Mouse (Mus musculus) heart, embryonic 11.5 days (tissue): ENCODE measurements at regions not wholly inside any gene's neighbourhood (a gene's known extent, or its start where the extent isn't known, plus 50 kb on each side); places are given as distances from the start of the nearest gene placed in this dataset.

Experiments used
- ATAC-seq: fragments of 200-750 bp; cut with Nextera tagmentation; replicated peaks from 2 replicates; pipeline ENCODE4 v1.8.0; 2017; ENCODE audit warnings: moderate library complexity; ENCODE audit not compliant: insufficient number of reproducible peaks, low FRiP score, low TSS enrichment
- H3K27ac ChIP-seq: fragments of 300-500 bp; sonication (generic); 2 replicates; pipeline ENCODE4 v1.5.1; 2014; ENCODE audit warnings: mild to moderate bottlenecking, low read depth, low read length
- H3K27me3 ChIP-seq: fragments of 300-500 bp; sonication (generic); 2 replicates; pipeline ENCODE4 v1.6.1; 2014; ENCODE audit warnings: mild to moderate bottlenecking, low read length, mixed read lengths; ENCODE audit not compliant: control insufficient read depth, insufficient read depth
- H3K36me3 ChIP-seq: fragments of 300-500 bp; sonication (generic); 2 replicates; pipeline ENCODE4 v1.6.1; 2014; ENCODE audit warnings: mild to moderate bottlenecking, low read length, moderate library complexity, mixed read lengths; ENCODE audit not compliant: control insufficient read depth, insufficient read depth
- H3K4me1 ChIP-seq: fragments of 300-500 bp; sonication (generic); 2 replicates; pipeline ENCODE4 v1.6.1; 2014; ENCODE audit warnings: low read length; ENCODE audit not compliant: control insufficient read depth, insufficient read depth
- H3K4me2 ChIP-seq: fragments of 300-500 bp; sonication (generic); 2 replicates; pipeline ENCODE4 v1.6.1; 2014; ENCODE audit warnings: mild to moderate bottlenecking, moderate library complexity
- H3K4me3 ChIP-seq: fragments of 300-500 bp; sonication (generic); 2 replicates; pipeline ENCODE4 v1.5.1; 2014; ENCODE audit warnings: low read depth, low read length
- H3K9ac ChIP-seq: fragments of 300-500 bp; sonication (generic); 2 replicates; pipeline ENCODE4 v1.6.1; 2014; ENCODE audit warnings: mild to moderate bottlenecking, low read depth, low read length, moderate library complexity
- H3K9me3 ChIP-seq: fragments of 300-500 bp; sonication (generic); replicated peaks from 2 replicates; pipeline ENCODE4 v1.6.1; 2016; ENCODE audit warnings: low read length; ENCODE audit not compliant: control insufficient read depth
- WGBS: fragments of 180-500 bp; shearing (Covaris S2); extraction: QIAGEN DNeasy Blood & Tissue Kit; methylation state at CpG from one replicate; pipeline ENCODE4 v1.1.7; 2014; ENCODE audit not compliant: insufficient replicate concordance; 5-methylcytosine and 5-hydroxymethylcytosine counted together

DNA sequence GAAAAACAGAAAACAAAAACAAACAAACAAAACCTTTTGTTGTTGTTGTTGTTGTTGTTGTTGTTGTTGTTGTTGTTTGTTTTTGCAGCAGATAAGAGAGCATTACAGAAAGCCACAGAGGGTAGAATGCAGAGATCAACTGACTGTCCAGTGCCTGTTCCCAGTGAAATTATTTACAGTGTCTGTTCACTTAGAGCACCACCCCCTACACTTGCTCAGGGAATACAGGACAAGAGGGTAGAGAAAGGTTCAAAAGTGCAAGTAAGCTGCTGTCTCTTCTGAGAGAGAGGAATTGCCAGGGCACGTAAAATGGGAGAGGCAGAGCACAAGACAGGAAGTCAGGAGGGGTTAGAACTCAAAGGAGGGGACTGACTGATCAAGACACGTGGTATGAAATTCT, 670.1 kb upstream of the Map3k7 start:
- Histone ChIP-seq H3K27me3 (no peaks in the 10 kb centered on the region), H3K36me3 (no peaks in the 10 kb centered on the region), H3K27ac (no peak overlapping the region), H3K9me3 (no peaks in the 10 kb centered on the region), H3K4me2 (no peak overlapping the region), H3K4me3 (no peak overlapping the region), H3K4me1 (peaks cover 4% of the 10 kb centered on the region; the same call in 1 of the 2 replicates), H3K9ac (no peak overlapping the region)
- no peak for ATAC-seq
- 42% methylated on average over 2 of the region's 2 CpGs for WGBS

DNA sequence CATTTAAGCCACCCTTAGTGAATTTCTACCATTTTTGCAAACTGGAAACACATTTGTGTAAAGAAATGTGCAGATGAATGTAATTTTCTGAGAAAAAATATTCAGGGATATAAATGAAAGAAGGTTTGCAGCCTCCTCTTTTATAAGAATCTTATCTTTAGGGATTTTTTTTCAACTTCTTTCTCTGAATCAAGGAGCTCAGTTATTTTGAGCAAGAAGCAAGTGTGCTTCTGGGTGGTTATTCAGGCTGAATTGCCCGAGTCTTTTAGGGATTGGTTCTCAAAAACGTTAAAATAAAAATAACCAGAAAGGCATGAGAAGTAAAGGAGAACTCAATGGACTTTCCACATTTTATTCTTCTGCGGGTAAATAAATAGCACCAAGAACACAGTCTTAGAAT, 666.0 kb upstream of the Map3k7 start:
- WGBS = 66% methylated on average over 3 of the region's 3 CpGs
- no peaks in the 10 kb centered on the region for H3K9me3 ChIP-seq
- H3K4me2 ChIP-seq = no peak overlapping the region
- H3K4me3 ChIP-seq = no peak overlapping the region
- H3K4me1 ChIP-seq = no peaks in the 10 kb centered on the region
- no peak overlapping the region for H3K9ac ChIP-seq
- H3K27ac ChIP-seq = no peak overlapping the region
- no peaks in the 10 kb centered on the region for H3K27me3 ChIP-seq
- no peaks in the 10 kb centered on the region for H3K36me3 ChIP-seq
- ATAC-seq = no peak

GRCm38 (mm10) chr4:31319269-31319668, 644.6 kb upstream of the Map3k7 start:
- Histone ChIP-seq H3K4me2 (no peak overlapping the region), H3K27me3 (no peaks in the 10 kb centered on the region), H3K27ac (no peak overlapping the region), H3K4me3 (no peak overlapping the region), H3K4me1 (no peaks in the 10 kb centered on the region), H3K9me3 (no peaks in the 10 kb centered on the region), H3K9ac (no peak overlapping the region), H3K36me3 (no peaks in the 10 kb centered on the region)
- 52% methylated on average over 6 of the region's 6 CpGs for WGBS
- no peak for ATAC-seq

- no peaks in the 10 kb centered on the region for H3K9me3 ChIP-seq
- H3K27me3 ChIP-seq = no peaks in the 10 kb centered on the region
- no peak overlapping the region for H3K4me2 ChIP-seq
- ATAC-seq = no peak
- no peak overlapping the region for H3K4me3 ChIP-seq
- no peaks in the 10 kb centered on the region for H3K4me1 ChIP-seq
- H3K36me3 ChIP-seq = no peaks in the 10 kb centered on the region
- no peak overlapping the region for H3K27ac ChIP-seq
- no peak overlapping the region for H3K9ac ChIP-seq
- 71% methylated on average over 8 of the region's 8 CpGs for WGBS
Observed at GRCm38 (mm10) chr4:31320734-31321507, 643.0 kb upstream of the Map3k7 start.

DNA sequence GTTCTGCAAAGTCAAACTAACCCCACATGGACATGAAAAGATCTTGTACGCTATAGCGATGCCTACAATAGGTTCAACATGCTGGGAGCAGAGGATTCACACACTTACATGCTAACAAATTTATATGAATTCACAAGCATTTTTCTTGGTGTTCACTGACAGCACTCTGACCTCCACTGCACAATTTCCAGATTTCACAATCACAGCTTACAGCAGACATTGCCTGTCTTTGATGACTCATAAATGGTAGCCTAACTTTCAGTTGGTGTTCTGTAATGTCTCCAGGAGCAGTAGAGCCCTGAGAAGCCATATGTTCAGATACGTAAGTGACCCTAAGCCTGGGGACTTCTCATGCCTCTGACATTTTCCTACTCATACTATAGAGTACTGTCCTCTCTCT, 640.1 kb upstream of the Map3k7 start:
- Histone ChIP-seq H3K9me3 (no peaks in the 10 kb centered on the region), H3K27ac (no peak overlapping the region), H3K4me2 (no peak overlapping the region), H3K27me3 (no peaks in the 10 kb centered on the region), H3K4me1 (no peaks in the 10 kb centered on the region), H3K4me3 (no peak overlapping the region), H3K36me3 (no peaks in the 10 kb centered on the region), H3K9ac (no peak overlapping the region)
- no peak for ATAC-seq
- WGBS = 91% methylated on average over 3 of the region's 3 CpGs

DNA sequence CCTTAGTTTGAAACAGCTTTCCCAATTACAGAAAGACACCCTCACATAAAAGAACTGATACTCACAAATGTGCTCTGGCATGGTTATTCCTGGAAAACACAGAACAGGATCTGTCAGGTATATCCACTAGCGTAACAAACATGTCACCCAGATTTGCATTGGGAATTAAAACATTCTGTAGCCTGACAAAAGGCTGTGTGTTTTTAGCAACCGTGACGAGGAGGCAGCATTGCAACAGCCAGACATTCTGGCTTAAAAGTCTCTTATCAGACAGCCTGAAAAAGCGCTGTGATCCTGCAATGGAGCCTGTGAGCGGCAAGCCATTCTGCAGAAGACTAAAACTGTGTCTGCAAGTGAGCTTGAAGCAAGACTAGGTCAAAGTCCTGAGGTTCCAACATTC, 635.1 kb upstream of the Map3k7 start:
- no peak overlapping the region for H3K9ac ChIP-seq
- no peaks in the 10 kb centered on the region for H3K9me3 ChIP-seq
- H3K36me3 ChIP-seq = no peaks in the 10 kb centered on the region
- no peaks in the 10 kb centered on the region for H3K27me3 ChIP-seq
- H3K4me3 ChIP-seq = no peak overlapping the region
- no peaks in the 10 kb centered on the region for H3K4me1 ChIP-seq
- WGBS = 26% methylated on average over 5 of the region's 5 CpGs
- no peak for ATAC-seq
- peak overlapping the region; percentile 2; the same call in 1 of the 2 replicates for H3K4me2 ChIP-seq
- no peak overlapping the region for H3K27ac ChIP-seq

DNA sequence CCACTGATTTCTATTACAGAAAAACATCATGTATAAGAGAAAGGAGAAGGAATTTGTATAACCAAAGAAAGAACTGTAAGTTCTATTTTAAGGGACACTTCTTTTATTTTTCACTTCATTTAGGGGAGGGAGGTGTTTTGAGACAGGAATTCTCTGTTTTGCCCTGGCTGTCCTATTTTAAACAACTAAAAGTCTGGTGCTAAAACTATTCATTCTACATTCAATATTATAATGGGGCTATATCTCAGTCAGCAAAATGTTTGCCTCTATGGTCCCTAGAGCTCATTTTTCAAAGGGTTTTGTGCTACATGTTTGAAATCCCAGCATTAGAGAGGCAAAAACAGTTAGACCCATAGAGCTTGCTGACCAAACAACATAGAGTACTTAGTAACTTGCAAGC, 632.8 kb upstream of the Map3k7 start:
- H3K4me1 ChIP-seq = no peaks in the 10 kb centered on the region
- H3K27ac ChIP-seq = no peak overlapping the region
- H3K4me2 ChIP-seq = no peak overlapping the region
- no peaks in the 10 kb centered on the region for H3K36me3 ChIP-seq
- H3K9me3 ChIP-seq = no peaks in the 10 kb centered on the region
- no peaks in the 10 kb centered on the region for H3K27me3 ChIP-seq
- H3K9ac ChIP-seq = no peak overlapping the region
- no peak overlapping the region for H3K4me3 ChIP-seq
- no peak for ATAC-seq

DNA sequence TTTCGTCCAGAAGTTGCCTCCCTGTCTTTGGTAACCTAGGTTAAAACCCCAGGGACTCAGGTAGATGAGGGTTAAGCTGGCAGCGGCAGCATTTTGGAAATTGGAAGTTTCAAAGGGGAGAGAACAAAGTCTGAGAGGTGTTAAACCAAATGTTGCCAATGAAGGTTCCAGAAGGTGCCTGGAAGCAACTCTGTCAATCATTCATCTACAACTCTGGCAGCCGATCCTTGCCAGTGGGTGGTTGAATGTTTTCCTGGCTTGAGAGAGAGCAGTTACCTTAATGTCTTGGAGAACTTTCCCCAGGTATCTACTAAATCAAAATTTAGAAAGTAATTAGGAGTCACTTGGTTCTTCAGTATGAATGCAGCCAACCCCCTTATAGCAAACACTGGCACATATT, 628.2 kb upstream of the Map3k7 start:
- H3K4me1 ChIP-seq = no peaks in the 10 kb centered on the region
- 76% methylated on average over 3 of the region's 3 CpGs for WGBS

GRCm38 (mm10) chr4:31337980-31338379, 625.9 kb upstream of the Map3k7 start:
- no peak for ATAC-seq
- no peak overlapping the region for H3K4me2 ChIP-seq
- no peaks in the 10 kb centered on the region for H3K36me3 ChIP-seq
- no peak overlapping the region for H3K4me3 ChIP-seq
- no peaks in the 10 kb centered on the region for H3K27me3 ChIP-seq
- no peaks in the 10 kb centered on the region for H3K4me1 ChIP-seq
- H3K27ac ChIP-seq = no peak overlapping the region
- no peaks in the 10 kb centered on the region for H3K9me3 ChIP-seq
- WGBS = 55% methylated on average over 4 of the region's 4 CpGs
- no peak overlapping the region for H3K9ac ChIP-seq

More for the DNA sequence above, 628.2 kb upstream of the Map3k7 start:
- Histone ChIP-seq H3K36me3 (no peaks in the 10 kb centered on the region), H3K4me3 (no peak overlapping the region), H3K4me2 (no peak overlapping the region), H3K9me3 (no peaks in the 10 kb centered on the region), H3K27ac (no peak overlapping the region), H3K9ac (no peak overlapping the region), H3K27me3 (no peaks in the 10 kb centered on the region)
- no peak for ATAC-seq
